Mouse (Mus musculus) Muller cell, postnatal 12 days (primary cell): Measurements from ENCODE around the gene Opa3.

Experiments used
- DNase-seq: peaks from one replicate; pipeline ENCODE4 v3.0.0-alpha.2; 2015; ENCODE audit errors: inconsistent ontology term

Opa3 gene

GRCm38 (mm10) chr7:19246855-19247254 lies 18.7 kb downstream of the Opa3 start:
- DNase-seq = no peak

- no peak for DNase-seq
Measured at GRCm38 (mm10) chr7:19247511-19247910, 19.4 kb downstream of the Opa3 start.

- no peak for DNase-seq
Measured at GRCm38 (mm10) chr7:19252078-19252477, 23.9 kb downstream of the Opa3 start.

- no peak for DNase-seq
Measured at GRCm38 (mm10) chr7:19253437-19253836, 25.3 kb downstream of the Opa3 start.

GRCm38 (mm10) chr7:19255395-19255794 lies 27.3 kb downstream of the Opa3 start:
- DNase-seq = no peak

GRCm38 (mm10) chr7:19256567-19256966 lies 28.4 kb downstream of the Opa3 start:
- no peak for DNase-seq

GRCm38 (mm10) chr7:19257390-19258022 lies 29.4 kb downstream of the Opa3 start:
- peak; percentile 77 for DNase-seq

GRCm38 (mm10) chr7:19258336-19258735 lies 30.2 kb downstream of the Opa3 start:
- no peak for DNase-seq

- no peak for DNase-seq
Measured at GRCm38 (mm10) chr7:19265147-19265546, 37.0 kb downstream of the Opa3 start.

- DNase-seq = no peak
Measured at GRCm38 (mm10) chr7:19265928-19266822, 38.0 kb downstream of the Opa3 start.

GRCm38 (mm10) chr7:19267051-19267450 lies 38.9 kb downstream of the Opa3 start:
- no peak for DNase-seq

- no peak for DNase-seq
Measured at GRCm38 (mm10) chr7:19268993-19269681, 41.0 kb downstream of the Opa3 start.

- peak; percentile 87 for DNase-seq
Measured at GRCm38 (mm10) chr7:19269721-19270441, 41.7 kb downstream of the Opa3 start.

- peak; percentile 48 for DNase-seq
Measured at GRCm38 (mm10) chr7:19270509-19271237, 42.5 kb downstream of the Opa3 start.

GRCm38 (mm10) chr7:19271238-19272172 lies 43.4 kb downstream of the Opa3 start, which contains the start of gene Vasp:
Vasp (minus strand) TSS chr7:19271817.
- peak; percentile 85 for DNase-seq

- DNase-seq = peak; percentile 80
Measured at GRCm38 (mm10) chr7:19272173-19272764, 44.1 kb downstream of the Opa3 start.

GRCm38 (mm10) chr7:19276253-19276652 lies 48.1 kb downstream of the Opa3 start:
- DNase-seq = no peak

- DNase-seq = no peak
Measured at GRCm38 (mm10) chr7:19279052-19279451, 50.9 kb downstream of the Opa3 start.

- DNase-seq = no peak
Measured at GRCm38 (mm10) chr7:19279581-19280114, 51.5 kb downstream of the Opa3 start, which contains the start of gene Ppm1n. Ppm1n (minus strand) TSS chr7:19280064.
